Mouse (Mus musculus) stomach, embryonic 16.5 days (tissue): ENCODE results near the gene Calcoco1. TPM values are rescaled to one million over a fixed set of nuclear protein-coding genes. Genes with fewer than 3 reads are reported as not detected.

ENCODE experiments used
- ATAC-seq: fragments of 200-750 bp; cut with Nextera tagmentation; 2 replicates; pipeline ENCODE4 v1.8.0; 2017; ENCODE audit warnings: moderate number of reproducible peaks, moderate TSS enrichment; ENCODE audit not compliant: insufficient read depth, low FRiP score
- H3K27ac ChIP-seq: fragments of 300-500 bp; sonication (generic); 2 replicates; pipeline ENCODE4 v1.5.1; 2014; ENCODE audit warnings: low read length
- H3K27me3 ChIP-seq: fragments of 300-500 bp; sonication (generic); 2 replicates; pipeline ENCODE4 v1.6.1; 2014; ENCODE audit warnings: low read length, control low read depth, mixed read lengths; ENCODE audit not compliant: control insufficient read depth, insufficient read depth
- H3K36me3 ChIP-seq: fragments of 300-500 bp; sonication (generic); 2 replicates; pipeline ENCODE4 v1.6.1; 2014; ENCODE audit warnings: low read length; ENCODE audit not compliant: control insufficient read depth, insufficient read depth
- H3K4me1 ChIP-seq: fragments of 300-500 bp; sonication (generic); 2 replicates; pipeline ENCODE4 v1.6.1; 2014; ENCODE audit warnings: low read length, control low read depth, mixed read lengths; ENCODE audit not compliant: control insufficient read depth, insufficient read depth
- H3K4me2 ChIP-seq: fragments of 300-500 bp; sonication (generic); 2 replicates; pipeline ENCODE4 v1.6.1; 2014; ENCODE audit warnings: low read depth, low read length, mixed read lengths
- H3K4me3 ChIP-seq: fragments of 300-500 bp; sonication (generic); replicated peaks from 2 replicates; pipeline ENCODE4 v1.5.1; 2014; ENCODE audit warnings: mild to moderate bottlenecking, low read length
- H3K9ac ChIP-seq: fragments of 300-500 bp; sonication (generic); 2 replicates; pipeline ENCODE4 v1.6.1; 2014; ENCODE audit warnings: low read length
- H3K9me3 ChIP-seq: fragments of 300-500 bp; sonication (generic); replicated peaks from 2 replicates; pipeline ENCODE4 v1.6.1; 2016; ENCODE audit warnings: low read length, control low read depth; ENCODE audit not compliant: control insufficient read depth
- WGBS: fragments of 180-500 bp; shearing (Covaris S2); extraction: QIAGEN DNeasy Blood & Tissue Kit; methylation state at CpG from one replicate; pipeline ENCODE4 v1.1.7; 2014; 5-methylcytosine and 5-hydroxymethylcytosine counted together
- polyA plus RNA-seq: library from polyadenylated mRNA; unstranded; fragments of >200 nt; fragmentation: Nextera tagmentation; extraction: Ambion mirVana; gene quantifications from 2 replicates; pipeline ENCODE4 v1.2.1, GENCODE M21; 2015

Calcoco1 gene
- polyA plus RNA-seq, 1 experiment from 2014 or later, result 37.7 TPM

- Histone ChIP-seq H3K9ac (no peak overlapping the region), H3K4me3 (no peak overlapping the region), H3K27ac (no peak overlapping the region), H3K27me3 (peaks cover 73% of the 10 kb centered on the region), H3K4me2 (no peak overlapping the region), H3K9me3 (no peaks in the 10 kb centered on the region), H3K36me3 (no peaks in the 10 kb centered on the region), H3K4me1 (peaks cover 13% of the 10 kb centered on the region)
- 68% methylated on average over 5 of the region's 5 CpGs for WGBS
- no peak for ATAC-seq
Observed at GRCm38 (mm10) chr15:102750241-102750640, 28.3 kb upstream of the Calcoco1 start.

DNA sequence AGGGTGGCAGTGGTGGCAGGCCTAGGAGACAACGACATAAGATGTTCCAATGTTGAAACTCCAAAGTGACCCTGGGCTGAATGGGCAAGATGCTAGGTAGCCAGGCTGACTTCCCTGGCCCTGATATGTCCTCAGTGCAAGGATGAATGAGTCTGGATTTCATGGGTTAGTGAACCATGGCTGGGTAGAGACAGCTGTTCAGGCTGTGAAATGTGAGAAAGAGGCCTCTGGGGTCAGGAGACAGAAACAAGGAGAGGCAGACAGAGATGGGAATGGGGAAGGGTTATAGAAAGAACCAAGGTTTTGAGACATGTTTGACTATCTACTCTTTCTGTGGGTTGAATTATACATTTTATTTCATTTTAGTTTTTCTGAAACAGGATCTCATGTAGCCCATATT lies 27.1 kb upstream of the Calcoco1 start:
- H3K4me2 ChIP-seq, result no peak overlapping the region
- no peaks in the 10 kb centered on the region for H3K9me3 ChIP-seq
- no peaks in the 10 kb centered on the region for H3K36me3 ChIP-seq
- H3K4me1 ChIP-seq, result peaks cover 13% of the 10 kb centered on the region
- H3K27ac ChIP-seq, result no peak overlapping the region
- no peak overlapping the region for H3K9ac ChIP-seq
- no peak overlapping the region for H3K4me3 ChIP-seq
- H3K27me3 ChIP-seq, result peaks cover 79% of the 10 kb centered on the region
- WGBS, result 96% methylated on average over 1 of the region's 1 CpGs
- no peak for ATAC-seq

DNA sequence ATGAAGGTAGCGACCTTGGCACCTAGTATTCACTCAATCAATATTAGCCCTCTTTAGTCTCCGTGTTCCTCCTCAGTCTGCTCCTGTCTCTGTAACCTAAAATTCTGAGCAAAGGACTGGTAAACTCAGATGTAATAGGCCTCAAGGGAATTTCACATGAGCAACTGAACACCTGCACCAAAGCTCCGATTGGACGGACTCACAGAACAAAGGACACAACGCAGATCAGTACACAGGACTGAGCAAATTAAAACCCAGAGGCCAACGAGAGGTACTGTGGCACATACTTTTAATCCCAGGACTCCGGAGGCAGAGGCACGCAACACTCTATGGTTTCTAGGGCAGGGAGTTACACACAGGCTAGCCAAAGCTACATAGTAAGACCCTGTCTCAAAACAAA lies 25.9 kb upstream of the Calcoco1 start:
- Histone ChIP-seq H3K4me1 (peaks cover 13% of the 10 kb centered on the region), H3K9ac (no peak overlapping the region), H3K27ac (no peak overlapping the region), H3K27me3 (peaks cover 85% of the 10 kb centered on the region), H3K4me3 (no peak overlapping the region), H3K36me3 (no peaks in the 10 kb centered on the region), H3K4me2 (no peak overlapping the region), H3K9me3 (no peaks in the 10 kb centered on the region)
- ATAC-seq, result no peak
- 40% methylated on average over 8 of the region's 8 CpGs for WGBS

- Histone ChIP-seq H3K9ac (peak overlapping the region; percentile 59), H3K9me3 (no peaks in the 10 kb centered on the region), H3K4me3 (peak overlapping the region; percentile 54), H3K27me3 (peaks cover 83% of the 10 kb centered on the region), H3K36me3 (no peaks in the 10 kb centered on the region), H3K4me2 (peak overlapping the region; percentile 85), H3K4me1 (peaks cover 13% of the 10 kb centered on the region), H3K27ac (no peak overlapping the region)
- ATAC-seq, result no peak
- 4% methylated on average over 20 of the region's 20 CpGs for WGBS
Observed at GRCm38 (mm10) chr15:102747286-102747640, 25.3 kb upstream of the Calcoco1 start.

DNA sequence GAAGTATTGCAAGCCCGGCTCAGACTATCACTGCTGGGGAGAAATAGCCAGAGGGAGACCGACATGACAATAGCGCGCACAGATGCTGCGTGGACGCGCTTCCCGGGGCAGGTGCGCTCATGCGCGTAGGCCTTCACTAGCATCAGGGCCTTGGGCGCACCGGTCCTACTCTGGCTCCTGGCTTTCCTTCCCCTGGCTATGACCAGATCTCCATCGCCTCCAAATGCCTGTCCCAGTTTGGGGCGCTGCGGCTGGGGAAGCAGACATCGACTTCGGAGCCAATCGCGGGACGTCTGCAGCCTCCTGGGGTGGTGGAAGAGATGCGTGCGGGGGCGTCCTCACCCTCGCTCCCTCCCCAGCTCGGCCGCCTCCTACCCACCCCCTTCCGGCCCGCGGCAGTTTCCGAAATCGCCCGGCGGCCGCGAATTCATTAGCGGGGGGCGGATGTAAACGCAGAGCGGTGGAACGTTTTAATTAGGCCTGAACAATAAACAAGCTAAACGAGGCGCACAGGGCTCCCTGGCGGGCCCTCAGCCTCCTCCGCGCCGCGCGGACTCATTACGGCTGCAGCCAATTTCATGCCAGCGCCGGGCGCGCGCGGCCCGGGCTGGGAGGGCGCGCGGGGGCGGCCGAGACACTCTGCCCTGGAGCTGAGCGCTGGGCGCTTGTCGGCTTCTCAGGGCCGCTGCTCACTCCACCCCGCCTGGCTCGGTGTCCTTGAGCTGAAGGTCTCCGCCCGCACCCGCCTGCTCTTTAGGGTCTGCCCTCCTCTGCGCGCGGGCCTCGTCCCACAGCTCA lies 24.7 kb upstream of the Calcoco1 start:
- Histone ChIP-seq H3K9me3 (no peaks in the 10 kb centered on the region), H3K4me2 (peak overlapping the region; percentile 85), H3K9ac (peak overlapping the region; percentile 59), H3K36me3 (no peaks in the 10 kb centered on the region), H3K27me3 (peaks cover 84% of the 10 kb centered on the region), H3K27ac (no peak overlapping the region), H3K4me3 (peak overlapping the region; percentile 54), H3K4me1 (peaks cover 13% of the 10 kb centered on the region)
- WGBS, result under 1% methylated on average over 74 of the region's 75 CpGs
- no peak for ATAC-seq

DNA sequence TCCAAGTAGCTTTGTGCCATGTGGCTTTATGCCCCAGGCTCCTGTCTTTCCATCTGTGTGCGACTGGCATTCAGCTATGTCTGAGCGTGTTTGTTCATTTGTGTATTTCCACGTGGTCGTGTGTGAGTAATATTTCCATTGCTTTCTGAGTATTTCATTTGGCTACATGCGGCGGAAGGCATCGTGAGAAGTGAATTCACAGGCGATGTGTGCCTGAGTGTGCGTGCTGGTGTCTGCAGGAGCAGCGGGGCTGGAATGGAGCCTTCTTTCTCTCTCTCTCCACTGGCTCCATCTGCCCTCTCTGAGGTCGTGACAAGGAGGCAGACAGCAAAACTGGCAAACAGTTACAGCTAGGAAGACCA lies 24.1 kb upstream of the Calcoco1 start:
- H3K36me3 ChIP-seq, result no peaks in the 10 kb centered on the region
- no peak for ATAC-seq
- peak overlapping the region; percentile 85 for H3K4me2 ChIP-seq
- 15% methylated on average over 11 of the region's 11 CpGs for WGBS
- H3K27me3 ChIP-seq, result peaks cover 86% of the 10 kb centered on the region
- peak overlapping the region; percentile 54 for H3K4me3 ChIP-seq
- H3K9ac ChIP-seq, result no peak overlapping the region
- H3K4me1 ChIP-seq, result peaks cover 13% of the 10 kb centered on the region
- H3K27ac ChIP-seq, result no peak overlapping the region
- H3K9me3 ChIP-seq, result no peaks in the 10 kb centered on the region

- Histone ChIP-seq H3K4me2 (no peak overlapping the region), H3K9ac (no peak overlapping the region), H3K36me3 (no peaks in the 10 kb centered on the region), H3K4me3 (no peak overlapping the region), H3K27me3 (peaks cover 79% of the 10 kb centered on the region), H3K27ac (no peak overlapping the region), H3K9me3 (no peaks in the 10 kb centered on the region), H3K4me1 (peaks cover 13% of the 10 kb centered on the region)
- no peak for ATAC-seq
- 24% methylated on average over 5 of the region's 5 CpGs for whole genome bisulfite sequencing
Observed at GRCm38 (mm10) chr15:102745387-102745786, 23.4 kb upstream of the Calcoco1 start.

DNA sequence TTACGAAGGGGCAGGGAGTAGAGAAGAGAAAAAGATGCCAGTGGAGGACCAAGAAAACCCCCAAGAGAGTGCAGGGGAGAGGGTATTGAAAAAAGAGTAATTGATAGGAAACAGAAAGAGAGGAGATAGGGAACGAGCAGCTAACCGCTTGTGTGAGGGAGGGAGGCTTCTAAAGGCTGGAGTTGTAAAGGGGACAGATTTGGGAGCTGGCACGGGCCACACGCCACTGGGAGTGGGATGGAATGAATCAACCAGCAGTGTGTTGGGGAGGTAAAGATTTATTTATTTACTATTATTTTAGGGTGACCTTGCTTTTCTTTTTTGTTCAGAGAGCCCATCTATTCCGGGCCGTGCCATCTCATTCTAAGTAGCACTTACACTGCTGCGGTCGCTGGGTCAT lies 22.9 kb upstream of the Calcoco1 start:
- 14% methylated on average over 9 of the region's 9 CpGs for WGBS
- no peak for ATAC-seq

DNA sequence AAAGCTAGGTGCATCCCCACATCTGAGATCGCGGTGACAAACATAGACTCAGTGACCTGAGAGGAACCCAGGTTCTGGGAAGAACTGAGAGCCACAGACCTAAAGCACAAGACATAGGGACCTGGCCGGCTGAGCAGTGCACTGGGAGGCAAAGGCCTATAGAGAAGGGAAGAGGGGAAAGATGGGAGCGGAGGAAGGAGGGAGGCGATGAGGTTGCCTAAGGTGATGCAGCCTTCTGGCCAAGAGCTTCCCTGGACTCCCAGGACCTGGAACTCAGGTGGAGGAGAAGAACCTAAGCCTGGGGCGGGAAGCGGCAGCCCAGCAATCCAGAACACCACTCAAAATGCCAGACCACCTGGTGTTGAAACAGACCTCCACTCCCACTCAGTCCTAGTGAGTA lies 22.4 kb upstream of the Calcoco1 start:
- H3K27me3 ChIP-seq, result peaks cover 75% of the 10 kb centered on the region
- 14% methylated on average over 7 of the region's 7 CpGs for WGBS
- no peak for ATAC-seq
- H3K9ac ChIP-seq, result no peak overlapping the region
- no peak overlapping the region for H3K4me3 ChIP-seq
- H3K4me1 ChIP-seq, result peaks cover 13% of the 10 kb centered on the region
- no peak overlapping the region for H3K4me2 ChIP-seq
- H3K36me3 ChIP-seq, result no peaks in the 10 kb centered on the region
- H3K9me3 ChIP-seq, result no peaks in the 10 kb centered on the region
- no peak overlapping the region for H3K27ac ChIP-seq

More for the DNA sequence above, 22.9 kb upstream of the Calcoco1 start:
- no peak overlapping the region for H3K27ac ChIP-seq
- H3K4me1 ChIP-seq, result peaks cover 13% of the 10 kb centered on the region
- H3K27me3 ChIP-seq, result peaks cover 75% of the 10 kb centered on the region
- H3K9me3 ChIP-seq, result no peaks in the 10 kb centered on the region
- H3K4me2 ChIP-seq, result no peak overlapping the region
- no peaks in the 10 kb centered on the region for H3K36me3 ChIP-seq
- no peak overlapping the region for H3K9ac ChIP-seq
- no peak overlapping the region for H3K4me3 ChIP-seq
